In genomic region chr16:34003566-34004127, GRCm38 (mm10) we compare ENCODE assay signal across 8 mouse cellular contexts. TPM values are rescaled to one million over a fixed set of nuclear protein-coding genes. Genes with fewer than 3 reads are reported as not detected.
A peak's percentile ranks its signal among the peaks of the same experiment; 100 is the strongest.
DNase-seq lines count a peak whose midpoint lies in the region; ATAC-seq and TF ChIP-seq lines count a peak whose summit lies in the region.

No protein-coding gene starts in this region.

- TF ChIP-seq EP300 in heart, postnatal 0 days (IDR thresholded peaks at IDR 0.05; ENCODE audit: low read depth): no peak
- no peak for TF ChIP-seq EP300 in heart, adult 2 months (IDR thresholded peaks at IDR 0.05; ENCODE audit: insufficient read depth, low read depth, low read length)
- no peak for TF ChIP-seq EP300 in stomach, postnatal 0 days (optimal IDR thresholded peaks at IDR 0.05)

- TF ChIP-seq POLR2A in heart, adult 2 months (IDR thresholded peaks at IDR 0.05; ENCODE audit: insufficient read depth, low read depth, low read length): no peak

- no peaks in the 10 kb centered on the region for H3K9me3 ChIP-seq in heart, postnatal 0 days (replicated peaks; ENCODE audit: control insufficient read depth, low read length)
- H3K9me3 ChIP-seq in stomach, embryonic 14.5 days (ENCODE audit: control insufficient read depth, low read depth, low read length): no peaks in the 10 kb centered on the region
- H3K9me3 ChIP-seq in stomach, postnatal 0 days (ENCODE audit: control insufficient read depth, low read length): no peaks in the 10 kb centered on the region
- no peaks in the 10 kb centered on the region for H3K9me3 ChIP-seq in limb, embryonic 13.5 days

- no peak overlapping the region for H3K9ac ChIP-seq in heart, postnatal 0 days (replicated peaks; ENCODE audit: low read depth, low read length)
- H3K9ac ChIP-seq in heart, adult 2 months (ENCODE audit: low read depth, low read length): no peak overlapping the region
- H3K9ac ChIP-seq in stomach, embryonic 14.5 days (replicated peaks; ENCODE audit: low read depth, low read length): no peak overlapping the region
- H3K9ac ChIP-seq in stomach, postnatal 0 days (ENCODE audit: low read length): no peak overlapping the region
- H3K9ac ChIP-seq in limb, embryonic 13.5 days: no peak overlapping the region

- peak overlapping the region; percentile 24; the same call in 1 of the 2 replicates for H3K4me2 ChIP-seq in heart, postnatal 0 days (ENCODE audit: low read depth, low read length)
- no peak overlapping the region for H3K4me2 ChIP-seq in stomach, embryonic 14.5 days (replicated peaks; ENCODE audit: low read depth, low read length)
- H3K4me2 ChIP-seq in stomach, postnatal 0 days (replicated peaks; ENCODE audit: low read depth): no peak overlapping the region
- H3K4me2 ChIP-seq in limb, embryonic 13.5 days (replicated peaks): no peak overlapping the region

- peak; percentile 5; the same call in 1 of the 2 replicates for ATAC-seq in heart, postnatal 0 days (ENCODE audit: insufficient read depth, low read depth)
- no peak for ATAC-seq in stomach, embryonic 14.5 days (ENCODE audit: insufficient number of reproducible peaks, insufficient read depth, low FRiP score, low read depth)
- ATAC-seq in stomach, postnatal 0 days (ENCODE audit: low FRiP score, low TSS enrichment): no peak
- ATAC-seq in limb, embryonic 13.5 days (ENCODE audit: low FRiP score, low read depth): no peak; the same call in none of the 2 replicates

- TF ChIP-seq CTCF in heart, postnatal 0 days (IDR thresholded peaks at IDR 0.05; ENCODE audit: low read depth): no peak
- TF ChIP-seq CTCF in heart, adult 2 months (IDR thresholded peaks at IDR 0.05): no peak
- TF ChIP-seq CTCF in stomach, postnatal 0 days (IDR thresholded peaks at IDR 0.05; ENCODE audit: low read depth): no peak

- DNase-seq in heart, postnatal 0 days (ENCODE audit: low spot score): no peak
- DNase-seq in heart, adult 2 months: no peak
- DNase-seq in stomach, postnatal 0 days (ENCODE audit: low spot score): no peak
- DNase-seq in ovary, adult 18-20 months (ENCODE audit: low spot score): no peak
- no peak for DNase-seq in left cerebral cortex, adult 18-20 months (ENCODE audit: low spot score in 2 of 2)
- DNase-seq in right cerebral cortex, postnatal 14 days: no peak

- intact Hi-C loops in heart, adult 2 months (cut with DNase I): no loop called here

- peak overlapping the region; percentile 36 for H3K27ac ChIP-seq in heart, postnatal 0 days (ENCODE audit: low read depth)
- H3K27ac ChIP-seq in heart, adult 2 months: no peak overlapping the region
- peak overlapping the region; percentile 56; the same call in 1 of the 2 replicates for H3K27ac ChIP-seq in stomach, embryonic 14.5 days (ENCODE audit: low read length)
- no peak overlapping the region; the same call in 1 of the 2 replicates for H3K27ac ChIP-seq in stomach, postnatal 0 days (replicated peaks)
- peak overlapping the region; percentile 70; the same call in 1 of the 2 replicates for H3K27ac ChIP-seq in limb, embryonic 13.5 days

- no peaks in the 10 kb centered on the region for H3K36me3 ChIP-seq in heart, postnatal 0 days (replicated peaks; ENCODE audit: control insufficient read depth, insufficient read depth, low read length)
- H3K36me3 ChIP-seq in heart, adult 2 months (ENCODE audit: control insufficient read depth, insufficient read depth, low read length): no peaks in the 10 kb centered on the region
- H3K36me3 ChIP-seq in stomach, embryonic 14.5 days (ENCODE audit: control insufficient read depth, insufficient read depth, low read length): no peaks in the 10 kb centered on the region
- no peaks in the 10 kb centered on the region for H3K36me3 ChIP-seq in stomach, postnatal 0 days (ENCODE audit: control insufficient read depth, insufficient read depth, low read length)
- no peaks in the 10 kb centered on the region; the same call in 1 of the 2 replicates for H3K36me3 ChIP-seq in limb, embryonic 13.5 days

- WGBS in heart, postnatal 0 days: 35% methylated on average over 10 of the region's 10 CpGs
- WGBS in heart, adult 2 months: 50% methylated on average over 10 of the region's 10 CpGs
- WGBS in stomach, embryonic 14.5 days: 68% methylated on average over 10 of the region's 10 CpGs
- WGBS in stomach, postnatal 0 days: 70% methylated on average over 10 of the region's 10 CpGs
- WGBS in limb, embryonic 13.5 days: 41% methylated on average over 10 of the region's 10 CpGs

- no peaks in the 10 kb centered on the region for H3K79me2 ChIP-seq in heart, adult 2 months (replicated peaks; ENCODE audit: control insufficient read depth, insufficient read depth, low read length)

- H3K4me1 ChIP-seq in heart, postnatal 0 days (ENCODE audit: control insufficient read depth, insufficient read depth): peaks cover 13% of the 10 kb centered on the region; the same call in 1 of the 2 replicates
- peaks cover 2% of the 10 kb centered on the region; the same call in 1 of the 2 replicates for H3K4me1 ChIP-seq in heart, adult 2 months (ENCODE audit: control insufficient read depth, insufficient read depth, low read length)
- peaks cover 17% of the 10 kb centered on the region for H3K4me1 ChIP-seq in stomach, embryonic 14.5 days (ENCODE audit: control insufficient read depth, insufficient read depth, low read length)
- H3K4me1 ChIP-seq in stomach, postnatal 0 days (replicated peaks; ENCODE audit: control insufficient read depth, insufficient read depth): no peaks in the 10 kb centered on the region; the same call in 1 of the 2 replicates
- peaks cover 37% of the 10 kb centered on the region for H3K4me1 ChIP-seq in limb, embryonic 13.5 days

- H3K4me3 ChIP-seq in heart, postnatal 0 days (ENCODE audit: low read depth, low read length): no peak overlapping the region
- no peak overlapping the region for H3K4me3 ChIP-seq in heart, adult 2 months
- H3K4me3 ChIP-seq in stomach, embryonic 14.5 days (ENCODE audit: low read depth, low read length): no peak overlapping the region
- no peak overlapping the region for H3K4me3 ChIP-seq in stomach, postnatal 0 days (ENCODE audit: low read depth, low read length)
- H3K4me3 ChIP-seq in limb, embryonic 13.5 days: no peak overlapping the region

- no peaks in the 10 kb centered on the region for H3K27me3 ChIP-seq in heart, postnatal 0 days (ENCODE audit: control insufficient read depth, insufficient read depth, low read length)
- H3K27me3 ChIP-seq in heart, adult 2 months (ENCODE audit: control insufficient read depth, insufficient read depth, low read length): no peaks in the 10 kb centered on the region
- H3K27me3 ChIP-seq in stomach, embryonic 14.5 days (ENCODE audit: control insufficient read depth, insufficient read depth, low read length): no peaks in the 10 kb centered on the region
- H3K27me3 ChIP-seq in stomach, postnatal 0 days (ENCODE audit: control insufficient read depth, insufficient read depth, low read length): no peaks in the 10 kb centered on the region
- no peaks in the 10 kb centered on the region for H3K27me3 ChIP-seq in limb, embryonic 13.5 days

RNA-seq across cellular contexts. Expression of gene Umps, which starts 36.8 kb away (rescaled TPM):
- total RNA-seq in heart, postnatal 0 days (2014; rRNA removed; ENCODE audit: low replicate concordance): 14.3 and 15.0 TPM in 2 replicates
- polyA plus RNA-seq in heart, postnatal 0 days (2015; fragmentation: Nextera tagmentation; extraction: Ambion mirVana): 12.5 and 12.6 TPM in 2 replicates
- total RNA-seq in heart, adult 2 months (2021): 1 to 10 TPM; 7.9 to 8.4 TPM
- polyA plus RNA-seq in heart, adult 2 months (2012; rRNA removed): 3.8 and 5.5 TPM in 2 replicates
- polyA plus RNA-seq in stomach, embryonic 14.5 days (2014; fragmentation: Nextera tagmentation; extraction: Ambion mirVana): 62.9 and 65.7 TPM in 2 replicates
- 24.0 and 26.4 TPM in 2 replicates for polyA plus RNA-seq in stomach, postnatal 0 days (2015; fragmentation: Nextera tagmentation; extraction: Ambion mirVana)
- 57.8 and 58.2 TPM in 2 replicates for polyA plus RNA-seq in limb, embryonic 13.5 days (2015; fragmentation: Nextera tagmentation; extraction: Ambion mirVana)
- total RNA-seq in left cerebral cortex, adult 18-20 months (2021): 10 to 100 TPM; 14.9 to 15.8 TPM

Comparison
In these comparisons a context has a peak if more than half of its experiments do, and no peak if none do; other contexts are left out.
1. H3K27ac ChIP-seq: peak in heart, postnatal 0 days (single experiment), stomach, embryonic 14.5 days (single experiment) and limb, embryonic 13.5 days (single experiment); none in heart, adult 2 months (single experiment) and stomach, postnatal 0 days (single experiment).